Mouse (Mus musculus) spleen, postnatal 10 days (tissue): ENCODE data around the gene 4930412O13Rik.

Experiments used
- DNase-seq, 2 experiments: peaks; one replicate each; pipeline ENCODE4 v3.0.0; 2021 to 2022; ENCODE audit warnings: low spot score in 2 of 2

Gene 4930412O13Rik

GRCm38 (mm10) chr2:9897846-9898245, 16.8 kb downstream of the 4930412O13Rik start:
- no peak for DNase-seq

GRCm38 (mm10) chr2:9903854-9904560, 23.0 kb downstream of the 4930412O13Rik start:
- DNase-seq: no peak

GRCm38 (mm10) chr2:9905995-9906394, 24.9 kb downstream of the 4930412O13Rik start:
- no peak for DNase-seq

- no peak for DNase-seq
Measured at GRCm38 (mm10) chr2:9917602-9918001, 36.5 kb downstream of the 4930412O13Rik start.

- DNase-seq: no peak
Measured at GRCm38 (mm10) chr2:9918691-9919471, 37.8 kb downstream of the 4930412O13Rik start.

- DNase-seq: no peak
Measured at GRCm38 (mm10) chr2:9926194-9926904, 45.3 kb downstream of the 4930412O13Rik start.

- DNase-seq: no peak
Measured at GRCm38 (mm10) chr2:9926905-9927283, 45.8 kb downstream of the 4930412O13Rik start.
